Mouse (Mus musculus): ENCODE data around the gene Ankrd65. TPM values are rescaled to one million over a fixed set of nuclear protein-coding genes. Genes with fewer than 3 reads are reported as not detected.

Gene Ankrd65
- polyA plus RNA-seq, 1 experiment = not detected

GRCm38 (mm10) chr4:155829866-155830265 lies 39.6 kb downstream of the Ankrd65 start:
- H3K4me3 ChIP-seq = no peak overlapping the region
- no peaks in the 10 kb centered on the region for H3K27me3 ChIP-seq (ENCODE audit: control insufficient read depth, insufficient read depth, insufficient read length)
- no peak overlapping the region for H3K4me2 ChIP-seq (ENCODE audit: low read depth)
- peaks cover 24% of the 10 kb centered on the region for H3K79me2 ChIP-seq (ENCODE audit: control insufficient read depth, insufficient read depth)
- no peak overlapping the region for H3ac ChIP-seq (ENCODE audit: control insufficient read depth, insufficient read length)
- no peak for TF ChIP-seq SRF (IDR thresholded peaks at IDR 0.05; ENCODE audit: control insufficient read depth, insufficient read length, low read depth)
- no peak for TF ChIP-seq E2F4 (IDR thresholded peaks at IDR 0.05; ENCODE audit: insufficient read depth)
- no peak for TF ChIP-seq POLR2A (IDR thresholded peaks at IDR 0.05; ENCODE audit: insufficient read length, low read depth)
- peaks cover 13% of the 10 kb centered on the region for H3K36me3 ChIP-seq (ENCODE audit: control insufficient read depth, insufficient read depth)

GRCm38 (mm10) chr4:155830596-155830995 lies 40.4 kb downstream of the Ankrd65 start:
- peak overlapping the region; percentile 76 for H3K4me2 ChIP-seq (ENCODE audit: low read depth)
- H3K79me2 ChIP-seq (ENCODE audit: control insufficient read depth, insufficient read depth) = peaks cover 21% of the 10 kb centered on the region
- no peak for TF ChIP-seq TCF3 (IDR thresholded peaks at IDR 0.05; ENCODE audit: insufficient read length, low read depth)
- TF ChIP-seq POLR2AphosphoS2 (IDR thresholded peaks at IDR 0.05; ENCODE audit: insufficient read length, low read depth) = peak; percentile 64
- no peak overlapping the region for H3ac ChIP-seq (ENCODE audit: control insufficient read depth, insufficient read length)
- peak overlapping the region; percentile 86 for H3K4me3 ChIP-seq
- H3K36me3 ChIP-seq (ENCODE audit: control insufficient read depth, insufficient read depth) = peaks cover 11% of the 10 kb centered on the region
- no peaks in the 10 kb centered on the region for H3K27me3 ChIP-seq (ENCODE audit: control insufficient read depth, insufficient read depth, insufficient read length)

GRCm38 (mm10) chr4:155831205-155831766 lies 41.0 kb downstream of the Ankrd65 start, which contains the start of gene Aurkaip1:
Aurkaip1 (plus strand) TSS chr4:155831272.
- Histone ChIP-seq H3K36me3 (ENCODE audit: control insufficient read depth, insufficient read depth) (peaks cover 11% of the 10 kb centered on the region), H3K79me2 (ENCODE audit: control insufficient read depth, insufficient read depth) (peaks cover 21% of the 10 kb centered on the region), H3ac (ENCODE audit: control insufficient read depth, insufficient read length) (peak within 1 kb of the TSS; percentile 29), H3K27me3 (ENCODE audit: control insufficient read depth, insufficient read depth, insufficient read length) (no peaks in the 10 kb centered on the region), H3K4me2 (ENCODE audit: low read depth) (peak within 1 kb of the TSS; percentile 88), H3K4me3 (peak within 1 kb of the TSS; percentile 86)
- TF ChIP-seq POLR2AphosphoS2 (IDR thresholded peaks at IDR 0.05; ENCODE audit: insufficient read length, low read depth) (peak; percentile 73), MYOG (IDR thresholded peaks at IDR 0.05; ENCODE audit: control insufficient read depth in 1 of 3, insufficient read depth in 1 of 3, insufficient read length in 2 of 3, low read depth in 2 of 3) (peak in 1 of 3 experiments; percentile 27), POLR2A (IDR thresholded peaks at IDR 0.05; ENCODE audit: insufficient read length, low read depth) (no peak)

GRCm38 (mm10) chr4:155831831-155832230 lies 41.6 kb downstream of the Ankrd65 start:
- H3K4me3 ChIP-seq = peak overlapping the region; percentile 86
- TF ChIP-seq MYOD1 (IDR thresholded peaks at IDR 0.05; ENCODE audit: control insufficient read depth in 1 of 3, insufficient read length in 2 of 3, low read depth in 2 of 3) = no peak
- TF ChIP-seq MAX (IDR thresholded peaks at IDR 0.05; ENCODE audit: low read depth) = no peak
- TF ChIP-seq E2F4 (IDR thresholded peaks at IDR 0.05; ENCODE audit: insufficient read depth) = no peak
- TF ChIP-seq POLR2AphosphoS2 (IDR thresholded peaks at IDR 0.05; ENCODE audit: insufficient read length, low read depth) = no peak
- TF ChIP-seq MYOG (IDR thresholded peaks at IDR 0.05; ENCODE audit: control insufficient read depth in 1 of 3, insufficient read depth in 1 of 3, insufficient read length in 2 of 3, low read depth in 2 of 3) = no peak
- TF ChIP-seq TCF12 (IDR thresholded peaks at IDR 0.05; ENCODE audit: insufficient read depth, poor library complexity, severe bottlenecking) = no peak
- TF ChIP-seq USF1 (IDR thresholded peaks at IDR 0.05; ENCODE audit: low read depth) = no peak
- peaks cover 11% of the 10 kb centered on the region for H3K36me3 ChIP-seq (ENCODE audit: control insufficient read depth, insufficient read depth)
- H3K79me2 ChIP-seq (ENCODE audit: control insufficient read depth, insufficient read depth) = peaks cover 21% of the 10 kb centered on the region
- peak overlapping the region; percentile 29 for H3ac ChIP-seq (ENCODE audit: control insufficient read depth, insufficient read length)
- no peaks in the 10 kb centered on the region for H3K27me3 ChIP-seq (ENCODE audit: control insufficient read depth, insufficient read depth, insufficient read length)
- H3K4me2 ChIP-seq (ENCODE audit: low read depth) = peak overlapping the region; percentile 88

GRCm38 (mm10) chr4:155832321-155832720 lies 42.1 kb downstream of the Ankrd65 start:
- Histone ChIP-seq H3K27me3 (ENCODE audit: control insufficient read depth, insufficient read depth, insufficient read length) (no peaks in the 10 kb centered on the region), H3K36me3 (ENCODE audit: control insufficient read depth, insufficient read depth) (peaks cover 6% of the 10 kb centered on the region), H3K4me3 (peak overlapping the region; percentile 86), H3ac (ENCODE audit: control insufficient read depth, insufficient read length) (peak overlapping the region; percentile 29), H3K79me2 (ENCODE audit: control insufficient read depth, insufficient read depth) (peaks cover 21% of the 10 kb centered on the region), H3K4me2 (ENCODE audit: low read depth) (peak overlapping the region; percentile 88)
- TF ChIP-seq CEBPB (IDR thresholded peaks at IDR 0.05; ENCODE audit: insufficient read depth, poor library complexity, severe bottlenecking) (no peak), TCF12 (IDR thresholded peaks at IDR 0.05; ENCODE audit: insufficient read depth, poor library complexity, severe bottlenecking) (no peak), SRF (IDR thresholded peaks at IDR 0.05; ENCODE audit: control insufficient read depth, insufficient read length, low read depth) (no peak), MYOD1 (IDR thresholded peaks at IDR 0.05; ENCODE audit: control insufficient read depth in 1 of 3, insufficient read length in 2 of 3, low read depth in 2 of 3) (no peak), E2F4 (IDR thresholded peaks at IDR 0.05; ENCODE audit: insufficient read depth) (no peak), POLR2A (IDR thresholded peaks at IDR 0.05; ENCODE audit: insufficient read length, low read depth) (no peak), USF1 (IDR thresholded peaks at IDR 0.05; ENCODE audit: low read depth) (no peak), POLR2AphosphoS2 (IDR thresholded peaks at IDR 0.05; ENCODE audit: insufficient read length, low read depth) (no peak), REST (IDR thresholded peaks at IDR 0.05; ENCODE audit: insufficient read depth, insufficient read length) (no peak), MYOG (IDR thresholded peaks at IDR 0.05; ENCODE audit: control insufficient read depth in 1 of 3, insufficient read depth in 1 of 3, insufficient read length in 2 of 3, low read depth in 2 of 3) (no peak), MAX (IDR thresholded peaks at IDR 0.05; ENCODE audit: low read depth) (no peak), TCF3 (IDR thresholded peaks at IDR 0.05; ENCODE audit: insufficient read length, low read depth) (no peak)
